Mouse (Mus musculus) gastrocnemius, postnatal 4 days (tissue): ENCODE measurements around the gene Chst15. TPM values are rescaled to one million over a fixed set of nuclear protein-coding genes. Genes with fewer than 3 reads are reported as not detected.

Experiments used
- DNase-seq, 2 experiments: peaks; one replicate each; pipeline ENCODE4 v3.0.0; 2021 to 2022; ENCODE audit warnings: low spot score in 2 of 2, mixed read lengths in 2 of 2
- total RNA-seq, 2 experiments: library from RNA; stranded (reverse); gene quantifications; 2 replicates each; pipeline ENCODE4 v1.2.3; 2021

Gene Chst15
- total RNA-seq, 2 experiments from 2014 or later = 11.6 to 12.0 TPM

DNA sequence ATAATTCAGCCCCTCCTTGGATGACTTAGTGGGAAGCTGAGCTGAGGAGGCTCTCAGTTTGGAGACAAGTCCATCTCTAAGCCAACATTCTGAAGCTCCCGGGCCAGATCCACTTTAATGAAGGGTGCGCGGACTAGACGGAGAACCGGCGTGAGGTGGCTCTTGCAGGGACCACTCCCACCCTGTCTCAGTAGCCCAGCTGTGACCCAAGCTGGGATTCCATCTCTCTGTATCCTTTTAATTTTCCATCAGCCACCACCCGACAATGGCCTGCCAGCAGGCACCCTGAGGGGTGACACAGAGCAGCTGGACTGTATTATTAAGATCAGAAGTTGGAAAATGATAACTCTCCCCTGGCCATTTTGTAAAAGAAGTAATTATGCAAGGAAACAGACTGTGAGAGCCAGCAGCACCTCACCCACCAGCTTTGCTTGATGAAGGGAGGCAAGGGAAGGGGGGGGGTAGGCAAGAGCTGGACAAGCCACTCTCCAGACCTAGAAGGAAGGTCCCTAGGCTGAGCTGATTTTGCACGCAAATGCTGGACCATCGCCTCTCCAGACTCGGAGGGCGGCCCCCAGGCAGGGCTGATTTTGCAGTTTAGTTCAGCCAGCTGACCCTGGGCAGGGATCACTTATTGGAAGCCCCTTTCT is 20.4 kb upstream of the Chst15 start:
- DNase-seq = no peak

DNA sequence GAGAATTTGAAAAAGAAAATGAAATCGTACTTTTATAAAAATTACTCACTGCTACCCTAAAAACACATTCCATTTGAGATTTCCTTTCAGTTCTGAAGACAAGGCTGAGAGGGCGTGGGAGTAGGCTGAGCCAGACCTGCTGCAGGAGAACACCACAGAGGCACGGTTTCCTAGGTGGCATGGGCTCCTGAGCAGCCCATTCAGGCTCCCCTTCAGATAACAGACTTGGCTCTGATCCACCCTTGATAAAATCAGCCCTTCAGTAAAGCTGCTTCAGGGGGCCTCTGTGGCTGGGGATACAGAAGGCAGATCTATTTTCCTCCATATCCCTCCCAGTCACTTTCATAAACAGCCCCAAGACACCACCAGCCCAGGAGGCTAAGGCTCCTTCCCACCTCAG is 19.8 kb upstream of the Chst15 start:
- no peak for DNase-seq

DNA sequence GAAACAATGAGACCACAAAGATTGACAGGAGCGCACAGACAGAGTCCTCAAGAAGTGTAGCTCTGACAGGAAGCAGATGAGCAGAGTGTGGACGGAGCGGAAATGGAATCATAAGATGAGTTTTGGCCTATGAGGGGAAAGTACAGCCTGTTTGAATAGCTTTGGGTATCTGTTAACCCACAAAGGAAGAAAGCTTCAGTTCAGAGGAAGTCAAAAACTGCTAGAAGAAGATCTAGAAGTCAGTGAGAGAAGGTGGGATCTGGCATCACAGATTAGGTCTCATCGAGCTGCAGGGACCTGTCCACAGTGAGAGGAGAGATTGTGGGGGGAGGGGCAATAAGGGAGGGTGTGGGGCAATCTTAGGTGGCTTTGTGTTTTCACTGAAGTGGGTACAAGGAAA is 18.3 kb upstream of the Chst15 start:
- no peak for DNase-seq

DNA sequence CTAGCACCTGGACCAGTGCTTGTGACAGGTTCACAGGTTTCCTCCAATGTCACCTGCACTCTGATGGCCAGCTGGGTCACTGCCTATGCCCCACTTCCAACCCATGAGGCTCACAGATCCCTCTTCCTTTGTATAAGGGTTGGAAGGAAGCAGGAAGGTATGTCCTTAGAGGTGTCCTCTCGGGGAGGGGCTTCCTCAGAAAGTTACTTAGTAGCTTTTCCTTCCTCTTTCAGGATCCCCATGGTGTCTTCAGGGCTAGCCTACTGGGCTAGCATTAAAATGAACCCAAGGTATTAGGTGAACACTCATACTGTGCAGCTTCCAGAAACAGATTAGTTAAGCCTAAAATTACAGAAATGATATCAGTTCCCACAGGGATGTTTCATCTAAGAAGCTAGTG is 16.1 kb upstream of the Chst15 start:
- no peak for DNase-seq

DNA sequence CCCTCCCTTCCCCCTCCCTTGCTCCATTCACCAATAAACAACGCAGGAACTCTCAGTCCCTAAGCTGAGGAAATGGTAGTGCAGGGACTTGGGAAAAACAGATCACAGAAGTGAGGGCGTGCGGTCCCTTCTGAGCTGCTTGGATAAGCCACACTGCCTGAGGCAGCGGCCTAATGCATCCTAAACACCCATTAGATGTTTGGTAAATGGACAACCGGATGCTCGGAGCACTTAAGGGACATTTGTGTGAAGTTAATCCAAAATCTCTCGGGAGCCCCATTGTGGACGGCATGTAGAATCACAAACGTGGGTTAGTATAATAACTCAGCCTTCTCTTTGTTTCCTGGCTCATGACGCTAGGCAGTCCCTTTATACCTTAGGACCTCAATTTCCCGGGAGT is 15.1 kb upstream of the Chst15 start:
- no peak for DNase-seq

DNA sequence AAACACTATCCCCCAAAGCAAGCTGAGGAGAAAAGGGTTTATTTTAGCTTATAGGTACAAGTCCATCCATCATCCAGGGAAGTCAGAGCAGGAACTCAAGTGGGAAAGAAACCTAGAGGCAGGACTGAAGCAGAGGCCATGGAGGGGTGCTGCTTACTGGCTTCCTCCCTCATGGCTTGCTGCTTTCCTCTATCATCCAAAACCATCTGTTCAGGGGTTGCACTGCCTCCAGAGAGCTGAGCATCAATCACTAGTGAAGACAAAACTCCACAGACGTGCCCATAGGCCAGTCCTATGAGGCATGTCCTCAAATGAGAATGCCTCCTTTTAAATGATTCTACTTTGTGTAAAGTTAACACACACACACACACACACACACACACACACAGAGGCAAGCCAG is 13.2 kb upstream of the Chst15 start:
- DNase-seq = no peak

DNA sequence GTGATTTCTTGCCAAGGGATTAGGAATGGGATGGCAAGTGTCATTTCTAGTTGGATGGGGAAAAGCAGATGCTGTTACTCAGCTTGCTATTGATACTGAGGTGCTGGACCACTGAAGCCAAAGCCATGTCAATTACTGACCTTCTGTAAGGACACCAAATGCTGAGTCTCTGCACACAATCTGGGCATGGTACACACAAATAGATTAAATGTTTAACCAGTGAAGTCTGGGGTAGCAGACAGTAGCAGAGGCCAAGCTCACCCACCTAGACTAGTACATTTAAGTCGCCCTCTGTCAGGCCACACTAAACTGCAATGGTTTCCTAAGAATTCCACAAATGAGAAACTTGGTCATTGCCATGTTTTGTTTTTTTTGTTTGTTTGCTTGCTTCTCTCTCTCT is 11.6 kb upstream of the Chst15 start:
- no peak for DNase-seq

DNA sequence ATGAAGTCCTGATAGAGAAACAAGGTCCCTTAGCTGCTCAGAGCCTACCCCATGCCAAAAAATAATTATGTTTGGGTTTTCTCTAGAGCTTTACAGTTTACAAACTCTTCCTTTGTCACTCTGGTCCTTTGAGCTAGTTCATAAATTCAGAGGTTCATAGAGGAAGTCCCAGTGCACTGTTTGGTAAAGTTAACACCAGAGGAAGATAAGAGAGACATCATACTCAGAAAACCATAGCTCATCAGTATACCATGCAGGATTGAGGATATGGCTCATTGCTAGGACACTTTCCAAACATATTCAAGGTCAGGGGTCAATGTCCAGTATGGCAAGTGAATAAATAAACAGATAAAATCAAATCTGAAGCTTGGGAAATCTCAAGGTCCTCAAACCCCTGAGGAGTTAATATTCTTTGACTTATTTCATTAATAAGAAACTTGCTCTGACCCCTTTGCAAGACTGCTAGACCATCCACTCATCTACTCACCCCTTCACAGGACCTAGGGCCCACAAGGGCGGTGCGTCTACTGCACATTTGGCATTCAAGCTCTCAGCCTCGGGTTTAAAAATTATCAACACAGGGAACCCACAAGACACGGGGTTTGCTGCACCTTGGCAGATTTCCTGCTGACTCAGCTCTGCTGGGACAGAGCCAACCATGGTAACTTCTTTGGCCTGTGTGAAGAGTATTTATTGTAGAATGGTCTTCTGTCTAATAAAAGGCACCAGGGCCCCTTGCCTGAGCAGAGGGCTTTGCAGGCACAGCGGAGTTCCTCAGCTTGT is 8.7 kb upstream of the Chst15 start:
- peak in 1 of 2 experiments; percentile 45 for DNase-seq

DNA sequence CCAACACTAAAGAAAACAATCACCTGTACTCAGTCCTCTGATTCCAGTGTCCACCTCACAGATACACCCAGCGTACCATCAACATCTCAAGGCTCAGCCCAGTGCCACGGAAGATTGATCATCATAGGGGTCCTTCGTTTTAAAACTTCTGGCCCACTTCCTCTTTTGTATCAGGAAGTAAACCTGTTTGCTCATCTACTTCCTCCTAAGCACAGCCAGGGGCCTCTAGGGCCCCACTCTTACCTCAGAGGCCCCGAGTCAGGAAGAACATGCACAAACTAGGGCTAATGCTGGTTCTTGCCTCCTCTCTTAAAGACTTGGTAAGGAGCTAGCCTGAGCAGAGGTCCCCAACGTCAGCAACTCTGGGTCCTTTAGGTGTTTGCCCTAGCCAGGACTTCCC is 6.4 kb upstream of the Chst15 start:
- DNase-seq = no peak

DNA sequence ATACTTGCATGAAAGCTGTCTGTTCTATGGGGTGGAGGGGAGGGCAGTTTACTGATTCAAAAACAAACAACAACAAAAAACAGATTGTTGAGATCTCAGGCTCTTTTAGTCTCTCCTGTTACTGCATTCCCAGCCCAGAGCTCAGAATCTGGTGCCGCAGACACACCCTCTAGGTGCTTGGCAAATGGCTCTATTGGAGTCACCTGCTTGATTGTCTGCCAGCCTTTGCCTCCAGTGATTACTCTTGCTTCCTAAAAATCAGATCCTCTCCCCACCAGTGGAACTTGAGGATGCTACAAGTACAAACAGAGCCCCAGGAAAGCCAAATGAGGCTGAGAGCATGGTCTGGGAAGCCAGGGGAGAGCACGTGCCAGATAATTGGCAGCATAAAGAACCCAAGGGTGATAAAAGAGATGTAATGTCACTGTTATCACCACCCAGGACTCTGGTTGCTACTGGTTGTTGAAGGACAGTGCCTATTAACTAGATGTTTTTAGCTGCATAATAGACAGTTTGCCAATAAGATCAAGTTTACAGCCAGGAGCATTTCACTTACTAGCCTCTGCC is 4.4 kb upstream of the Chst15 start:
- no peak for DNase-seq

DNA sequence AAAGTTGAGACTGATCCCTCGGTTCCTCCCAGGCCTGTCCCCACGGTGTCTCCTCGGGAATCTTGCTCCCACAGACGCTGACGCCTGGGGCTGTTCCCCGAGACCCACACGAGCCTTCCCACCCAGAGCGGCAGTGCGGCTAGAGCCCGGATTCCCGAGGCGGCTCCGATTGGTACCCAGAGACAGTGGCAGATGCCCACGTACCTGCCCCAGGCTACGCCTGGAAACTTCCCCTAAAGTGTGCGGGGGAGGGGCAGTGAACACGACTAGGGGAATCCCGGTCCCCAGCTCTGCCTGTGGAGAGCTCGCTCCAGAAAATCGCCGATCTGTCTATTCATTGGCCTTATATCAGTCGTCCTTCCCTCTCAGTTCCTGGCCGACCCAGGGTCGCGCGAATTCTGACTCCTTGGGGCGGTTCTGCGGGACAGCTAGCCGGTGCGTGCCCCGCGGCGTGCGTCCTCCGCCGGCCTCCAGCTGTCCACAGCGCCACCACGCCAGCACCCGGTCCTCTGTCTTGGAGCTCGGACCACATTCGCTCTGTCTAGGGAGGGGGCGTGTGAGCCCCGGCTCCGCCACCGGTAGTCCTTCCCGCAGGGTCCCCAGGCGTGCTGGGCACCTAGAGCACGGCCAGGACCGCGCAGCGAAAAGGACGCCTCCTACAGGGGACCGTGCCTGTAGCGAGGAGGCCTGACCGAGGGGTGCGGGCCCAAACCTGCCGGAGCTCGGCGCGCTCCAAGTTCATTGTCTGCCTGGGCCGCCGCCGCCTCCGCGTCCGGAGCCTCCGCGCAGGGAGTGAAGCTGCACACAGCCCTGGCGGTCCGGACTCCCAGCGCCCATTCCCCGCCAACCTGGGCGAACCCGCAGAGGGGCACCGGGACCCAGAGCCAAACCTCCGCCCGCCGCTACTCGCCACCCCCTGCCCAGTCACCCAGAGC is 660 bp downstream of the Chst15 start:
- peak; percentile 28 to 71 for DNase-seq

DNA sequence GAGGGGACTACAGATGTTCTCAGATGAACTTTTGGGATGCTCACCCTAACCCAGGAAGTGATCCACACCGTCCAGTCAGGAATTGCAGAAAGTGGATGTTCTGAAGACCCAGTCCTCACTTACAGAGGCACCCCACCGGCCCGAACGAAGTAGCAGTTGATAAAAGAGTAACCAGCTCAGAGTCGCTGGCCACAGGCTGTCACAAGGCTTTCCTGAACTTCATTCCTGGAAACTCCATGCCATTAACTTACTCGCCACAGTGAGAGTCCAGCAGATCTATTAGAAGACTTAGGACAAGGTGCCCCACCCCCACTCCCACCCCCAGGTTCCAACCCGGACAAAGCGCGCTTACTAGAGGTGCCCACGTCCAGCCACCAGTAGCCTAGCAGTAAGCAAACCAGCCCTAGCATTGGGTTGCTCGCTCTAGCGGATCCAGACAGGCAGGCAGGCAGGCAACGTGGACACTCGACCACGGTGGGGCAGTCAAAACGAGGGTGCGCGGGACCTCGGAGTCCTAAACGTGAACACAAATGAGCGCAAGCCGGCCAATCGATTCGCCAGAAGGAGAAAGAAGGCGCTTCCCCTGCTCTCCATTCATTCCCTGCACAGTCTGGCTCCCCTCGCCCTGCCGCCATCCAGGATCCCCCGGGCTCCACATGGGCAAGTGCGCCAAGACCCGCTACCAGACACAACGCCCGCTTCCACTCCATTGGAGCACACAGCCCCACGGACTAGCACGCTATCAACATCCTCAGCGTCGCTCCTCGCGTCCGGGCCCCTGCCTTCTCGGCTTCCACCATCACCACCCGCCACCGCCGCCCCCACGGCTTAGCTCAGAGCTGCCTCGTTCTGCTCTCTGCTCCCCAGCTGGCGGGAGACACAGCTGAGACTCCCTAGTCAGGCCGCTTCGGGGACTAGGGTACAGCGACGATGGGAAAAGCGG is 1.6 kb downstream of the Chst15 start:
- peak; percentile 63 to 78 for DNase-seq

DNA sequence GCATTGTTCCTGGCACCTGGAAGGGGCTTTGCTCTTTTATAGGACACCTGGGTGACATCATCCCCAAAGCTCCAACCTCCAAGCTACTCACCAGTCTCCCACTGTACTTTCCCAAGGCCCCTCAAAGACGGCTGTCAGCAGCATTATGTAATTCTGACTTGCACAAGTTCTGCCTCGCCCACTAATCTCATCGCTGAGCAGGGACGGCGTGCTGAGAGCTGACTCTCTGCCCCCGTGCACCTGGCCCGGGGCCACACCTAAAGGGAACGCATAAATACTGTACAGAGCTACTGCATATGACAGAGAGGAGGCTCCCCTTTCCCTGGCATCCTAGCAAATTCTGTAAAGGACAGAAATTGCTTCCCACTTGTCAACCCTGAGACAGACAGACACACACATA is 4.6 kb downstream of the Chst15 start:
- DNase-seq = no peak

DNA sequence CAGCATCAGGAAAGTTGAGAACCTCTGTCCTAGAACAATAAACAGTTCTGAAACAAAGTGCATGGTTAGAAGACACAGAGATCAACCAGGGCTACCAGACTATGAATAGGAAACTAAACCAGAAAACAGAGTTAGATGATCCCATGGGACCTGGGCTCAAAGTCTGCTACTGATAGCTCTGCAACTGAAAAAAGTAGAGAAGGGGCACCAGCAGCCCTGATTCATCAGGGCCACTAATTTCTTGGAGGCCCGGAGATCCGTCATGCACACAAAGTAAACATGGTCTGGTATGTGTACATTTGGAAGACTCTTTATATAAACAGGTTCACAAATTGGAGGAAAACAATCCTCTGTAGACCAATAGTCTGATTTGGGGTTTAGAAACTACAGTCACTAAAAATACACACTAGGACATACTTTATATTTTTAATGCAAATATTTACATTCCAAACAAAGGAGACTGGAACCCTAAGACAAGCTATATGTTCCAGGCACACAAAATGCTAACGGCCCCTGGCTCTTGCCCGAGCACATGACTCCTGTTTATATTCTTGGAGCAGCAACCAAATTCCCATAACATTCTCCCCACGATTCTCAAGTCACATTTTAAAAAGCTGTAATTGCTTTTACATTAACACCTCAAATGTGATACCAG is 8.4 kb downstream of the Chst15 start:
- DNase-seq = no peak

DNA sequence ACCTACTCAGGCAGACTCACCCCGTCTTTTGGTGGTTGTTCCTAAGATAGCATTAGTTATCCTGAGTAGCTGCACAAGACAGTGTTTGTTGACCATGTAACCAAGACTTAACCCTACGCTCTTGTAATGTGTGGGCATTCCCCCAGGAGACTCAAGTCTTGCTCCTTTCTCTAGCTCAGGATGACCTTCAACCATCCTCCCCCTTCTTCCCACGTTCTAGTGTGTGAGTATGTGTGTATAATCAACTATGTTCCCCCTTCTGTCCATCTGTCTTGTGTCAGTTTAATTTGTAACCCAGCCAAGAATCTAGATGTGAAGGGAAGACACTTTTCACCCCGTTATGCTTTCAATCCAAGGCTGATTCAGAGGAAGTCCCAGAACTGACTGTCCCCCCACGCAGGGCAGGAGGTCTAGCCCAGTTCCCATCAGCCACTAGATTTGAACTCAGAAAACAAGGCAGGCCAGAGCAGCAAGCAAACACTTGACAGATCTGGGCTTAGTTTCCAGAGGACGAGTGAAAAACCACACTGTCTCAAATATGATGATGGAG is 9.2 kb downstream of the Chst15 start:
- DNase-seq = no peak

DNA sequence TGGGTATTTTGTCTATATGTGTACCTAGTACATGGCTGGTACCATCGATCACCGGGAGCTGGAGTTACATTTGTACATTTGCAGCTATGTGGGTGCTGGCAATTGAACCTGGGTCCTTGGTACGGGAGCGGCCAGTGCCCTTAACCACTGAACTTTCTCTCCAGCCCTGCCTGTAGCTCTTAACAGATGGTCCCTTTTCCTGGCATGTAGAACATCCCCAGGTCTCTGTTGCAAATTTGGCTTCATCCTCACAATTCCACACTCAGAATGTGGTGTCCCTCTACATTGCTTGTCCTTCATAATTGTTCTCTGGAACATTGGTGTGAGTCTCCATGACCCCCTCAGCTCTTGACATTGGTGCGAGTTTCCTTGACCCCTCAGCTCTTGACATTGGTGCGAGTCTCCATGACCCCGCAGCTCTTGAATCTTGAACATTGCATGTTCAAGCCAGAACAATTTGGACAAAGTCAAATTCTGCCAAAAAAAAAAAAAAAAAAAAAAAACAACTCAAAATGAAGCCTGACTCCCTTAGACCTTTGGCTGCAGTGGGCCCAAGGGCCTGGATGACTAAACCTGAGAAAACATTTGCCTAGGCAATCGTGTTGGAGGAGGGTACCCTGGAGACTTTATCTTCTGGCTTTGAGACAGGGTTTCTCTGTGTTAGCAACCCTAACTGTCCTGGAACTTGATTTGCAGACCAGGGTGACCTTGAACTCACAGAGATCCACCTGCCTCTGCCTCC is 10.2 kb downstream of the Chst15 start:
- DNase-seq = no peak

DNA sequence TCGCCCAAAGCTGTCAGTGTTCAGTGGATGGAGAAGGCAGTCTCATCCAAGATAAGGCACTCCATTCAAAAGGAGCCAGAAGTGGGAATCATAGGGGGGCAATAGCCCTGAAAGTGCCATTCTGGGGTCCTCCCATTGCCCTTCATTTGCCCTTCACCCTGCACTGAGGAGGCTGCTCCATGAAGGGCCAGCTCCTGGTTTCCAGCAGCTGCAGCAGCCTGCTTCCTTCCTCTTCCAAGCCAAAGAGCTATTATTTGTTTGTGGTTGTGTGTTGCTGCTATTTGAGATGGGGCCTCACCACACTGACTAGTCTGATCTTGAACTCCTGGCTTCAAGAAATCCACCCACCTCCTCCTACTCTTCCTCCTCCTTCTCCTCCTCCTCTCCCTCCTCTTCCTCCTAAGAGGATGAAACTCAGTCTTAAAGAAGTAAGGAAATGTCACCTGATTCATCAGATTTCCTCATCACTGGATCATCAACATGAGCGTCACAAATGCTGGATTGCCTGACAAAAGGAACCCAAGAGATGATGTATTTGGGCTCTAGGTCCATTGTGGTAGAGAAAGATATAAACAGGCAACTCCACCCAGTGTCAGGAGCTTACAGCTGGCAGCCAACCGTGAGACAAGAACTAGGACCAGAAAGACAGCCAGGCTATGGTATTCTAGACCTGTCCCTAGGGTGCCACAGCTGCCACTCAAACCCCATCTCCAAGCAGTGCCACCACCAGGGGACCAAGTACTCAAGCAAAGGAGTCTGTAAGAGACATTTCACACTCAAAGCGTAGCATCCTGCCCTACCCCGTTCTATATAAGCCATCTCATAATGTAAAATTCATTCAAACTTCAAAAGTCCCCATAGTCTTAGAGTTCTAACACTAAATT is 11.3 kb downstream of the Chst15 start:
- no peak for DNase-seq
